Mouse (Mus musculus): ENCODE measurements around the gene Plin2.

DNA sequence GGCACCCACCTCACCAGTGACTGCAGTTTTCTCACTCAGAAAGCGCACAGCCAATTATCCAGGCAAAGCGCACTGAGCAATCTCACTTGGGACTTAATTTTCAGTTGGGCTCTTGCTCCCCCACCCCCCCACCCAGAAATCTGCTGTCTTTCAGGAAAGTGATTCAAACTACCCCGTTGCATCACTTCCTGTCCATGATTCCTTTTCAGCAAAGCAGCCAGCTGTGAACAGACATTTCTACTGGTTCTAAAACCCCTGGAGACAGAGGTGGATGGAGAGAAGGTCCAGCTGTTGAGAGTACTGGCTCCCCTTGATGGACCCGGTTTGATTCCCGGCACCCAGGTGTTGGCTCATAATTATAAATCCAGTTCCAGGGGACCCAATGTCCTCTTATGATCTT, 44.4 kb downstream of the Plin2 start:
- no peak for TF ChIP-seq CTCF (IDR thresholded peaks at IDR 0.05)
- TF ChIP-seq POLR2A (IDR thresholded peaks at IDR 0.05; ENCODE audit: insufficient read depth, low read depth, low read length) = no peak
